Mouse (Mus musculus): ENCODE data around the gene Relt. TPM values are rescaled to one million over a fixed set of nuclear protein-coding genes. Genes with fewer than 3 reads are reported as not detected.

Relt gene
- polyA plus RNA-seq, 1 experiment from 2014 or later = 17.8 TPM

- Histone ChIP-seq H3K36me3 (peaks cover 33% of the 10 kb centered on the region), H3K9me3 (replicated peaks) (0 out of 2 replicates have a peak, but pooled peaks cover 6% of the 10 kb centered on the region), H3K27me3 (replicated peaks) (no peaks in the 10 kb centered on the region), H3K27ac (peak overlapping the region; percentile 70), H3K4me2 (no peak overlapping the region), H3K4me1 (peaks cover 84% of the 10 kb centered on the region), H3K9ac (no peak overlapping the region), H3K4me3 (no peak overlapping the region)
- no peak for ATAC-seq
- 92% methylated on average over 5 of the region's 5 CpGs for WGBS (ENCODE audit: insufficient replicate concordance)
Observed at GRCm38 (mm10) chr7:100842175-100842574, 21.1 kb downstream of the Relt start.

DNA sequence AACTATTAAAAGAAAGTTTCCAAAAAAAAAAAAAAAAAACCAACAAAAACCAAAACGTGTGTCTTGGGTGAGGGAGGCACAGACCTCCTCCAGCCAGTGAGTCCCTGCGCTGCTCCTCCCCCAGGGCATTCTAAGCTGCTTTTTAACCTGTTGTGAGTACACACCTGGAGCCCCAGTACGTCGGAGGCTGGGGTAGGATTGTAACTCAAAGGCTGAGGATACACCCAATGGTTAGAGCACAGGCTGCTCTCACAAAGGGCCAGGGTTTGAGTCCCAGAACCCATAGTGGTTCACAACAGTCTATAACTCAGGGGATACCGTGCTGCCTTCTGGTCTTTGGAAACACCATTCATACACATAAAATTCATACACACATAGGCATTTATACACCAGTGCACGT lies 21.6 kb downstream of the Relt start:
- no peak overlapping the region for H3K4me3 ChIP-seq
- no peaks in the 10 kb centered on the region for H3K27me3 ChIP-seq (replicated peaks)
- H3K4me2 ChIP-seq = no peak overlapping the region
- H3K36me3 ChIP-seq = peaks cover 27% of the 10 kb centered on the region
- H3K9me3 ChIP-seq (replicated peaks) = 0 out of 2 replicates have a peak, but pooled peaks cover 6% of the 10 kb centered on the region
- ATAC-seq = no peak
- H3K27ac ChIP-seq = peak overlapping the region; percentile 70
- peaks cover 83% of the 10 kb centered on the region for H3K4me1 ChIP-seq
- WGBS (ENCODE audit: insufficient replicate concordance) = 77% methylated on average over 6 of the region's 6 CpGs
- no peak overlapping the region for H3K9ac ChIP-seq

GRCm38 (mm10) chr7:100840906-100841305 lies 22.3 kb downstream of the Relt start:
- Histone ChIP-seq H3K9ac (0 out of 2 replicates have a peak overlapping the region, but pooled peaks have one; percentile 9), H3K4me2 (no peak overlapping the region), H3K4me3 (no peak overlapping the region), H3K27me3 (replicated peaks) (no peaks in the 10 kb centered on the region), H3K27ac (peak overlapping the region; percentile 61), H3K36me3 (peaks cover 25% of the 10 kb centered on the region), H3K4me1 (peaks cover 83% of the 10 kb centered on the region), H3K9me3 (replicated peaks) (0 out of 2 replicates have a peak, but pooled peaks cover 6% of the 10 kb centered on the region)
- 73% methylated on average over 1 of the region's 1 CpGs for WGBS (ENCODE audit: insufficient replicate concordance)
- ATAC-seq = no peak

GRCm38 (mm10) chr7:100839632-100840402 lies 23.4 kb downstream of the Relt start:
- peak overlapping the region; percentile 15; the same call in 1 of the 2 replicates for H3K4me2 ChIP-seq
- H3K4me3 ChIP-seq = no peak overlapping the region
- 69% methylated on average over 6 of the region's 6 CpGs for WGBS (ENCODE audit: insufficient replicate concordance)

GRCm38 (mm10) chr7:100837701-100838100 lies 25.5 kb downstream of the Relt start:
- peaks cover 18% of the 10 kb centered on the region for H3K36me3 ChIP-seq
- H3K4me1 ChIP-seq = peaks cover 69% of the 10 kb centered on the region
- 67% methylated on average over 1 of the region's 1 CpGs for WGBS (ENCODE audit: insufficient replicate concordance)
- no peak overlapping the region for H3K4me3 ChIP-seq
- H3K27me3 ChIP-seq (replicated peaks) = no peaks in the 10 kb centered on the region
- H3K27ac ChIP-seq = no peak overlapping the region
- no peak overlapping the region for H3K9ac ChIP-seq
- no peak for ATAC-seq
- 0 out of 2 replicates have a peak, but pooled peaks cover 6% of the 10 kb centered on the region for H3K9me3 ChIP-seq (replicated peaks)
- H3K4me2 ChIP-seq = no peak overlapping the region

More at GRCm38 (mm10) chr7:100839632-100840402, 23.4 kb downstream of the Relt start:
- ATAC-seq = no peak
- Histone ChIP-seq H3K4me1 (peaks cover 82% of the 10 kb centered on the region), H3K27ac (peak overlapping the region; percentile 61), H3K36me3 (peaks cover 23% of the 10 kb centered on the region), H3K9ac (no peak overlapping the region), H3K9me3 (replicated peaks) (0 out of 2 replicates have a peak, but pooled peaks cover 6% of the 10 kb centered on the region), H3K27me3 (replicated peaks) (no peaks in the 10 kb centered on the region)

DNA sequence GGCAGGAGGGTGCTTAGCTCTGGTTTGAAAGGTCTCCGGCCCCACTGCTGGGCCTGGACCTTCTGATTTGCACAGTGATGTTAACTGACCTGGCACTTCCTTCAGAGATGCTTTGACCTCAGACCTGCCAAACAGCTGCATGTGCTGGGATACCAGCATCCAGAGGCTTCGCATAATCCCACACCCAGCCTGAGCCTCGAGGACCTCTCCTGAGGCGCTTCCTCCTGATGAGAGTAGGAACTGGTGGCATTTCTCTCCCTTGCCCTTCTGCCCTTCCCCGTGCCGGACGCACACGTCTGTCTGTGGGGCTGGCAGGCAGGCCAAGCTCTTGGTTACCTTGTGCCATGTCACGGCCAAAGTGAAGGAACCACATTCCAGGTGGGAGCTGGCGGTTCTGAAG lies 26.6 kb downstream of the Relt start:
- no peak for ATAC-seq
- Histone ChIP-seq H3K27ac (no peak overlapping the region), H3K4me2 (no peak overlapping the region), H3K9me3 (replicated peaks) (no peaks in the 10 kb centered on the region), H3K4me3 (no peak overlapping the region), H3K9ac (no peak overlapping the region), H3K36me3 (peaks cover 10% of the 10 kb centered on the region), H3K4me1 (peaks cover 63% of the 10 kb centered on the region), H3K27me3 (replicated peaks) (no peaks in the 10 kb centered on the region)
- 83% methylated on average over 10 of the region's 10 CpGs for WGBS (ENCODE audit: insufficient replicate concordance)

- Histone ChIP-seq H3K4me1 (peaks cover 53% of the 10 kb centered on the region), H3K27me3 (replicated peaks) (no peaks in the 10 kb centered on the region), H3K9ac (no peak overlapping the region), H3K27ac (no peak overlapping the region), H3K9me3 (replicated peaks) (no peaks in the 10 kb centered on the region), H3K36me3 (peaks cover 10% of the 10 kb centered on the region), H3K4me3 (no peak overlapping the region), H3K4me2 (no peak overlapping the region)
- WGBS (ENCODE audit: insufficient replicate concordance) = 82% methylated on average over 6 of the region's 6 CpGs
- no peak for ATAC-seq
Observed at GRCm38 (mm10) chr7:100835711-100836110, 27.5 kb downstream of the Relt start.

DNA sequence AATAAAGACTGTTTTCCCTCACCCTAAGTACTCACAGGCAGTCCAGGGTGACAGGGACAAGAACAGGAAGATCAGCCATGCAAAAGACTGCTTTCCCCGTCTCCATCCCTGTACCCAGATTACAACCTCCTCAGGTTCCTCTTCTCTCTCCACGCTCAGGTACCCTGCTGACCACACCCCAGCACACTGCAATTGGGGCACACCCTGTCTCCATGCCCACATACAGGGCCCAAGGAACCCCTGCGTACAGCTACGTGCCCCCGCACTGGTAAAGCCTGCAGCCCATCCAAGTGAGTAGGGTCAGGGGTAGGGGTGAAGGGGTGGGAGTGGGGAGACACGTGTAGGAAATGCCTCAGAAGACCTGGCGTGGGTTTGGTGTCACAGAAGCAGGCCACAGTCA lies 28.1 kb downstream of the Relt start:
- no peak overlapping the region for H3K4me2 ChIP-seq
- H3K4me1 ChIP-seq = peaks cover 48% of the 10 kb centered on the region
- 78% methylated on average over 7 of the region's 7 CpGs for WGBS (ENCODE audit: insufficient replicate concordance)
- H3K9ac ChIP-seq = no peak overlapping the region
- H3K27me3 ChIP-seq (replicated peaks) = no peaks in the 10 kb centered on the region
- no peak overlapping the region for H3K4me3 ChIP-seq
- H3K27ac ChIP-seq = no peak overlapping the region
- ATAC-seq = no peak
- no peaks in the 10 kb centered on the region for H3K9me3 ChIP-seq (replicated peaks)
- H3K36me3 ChIP-seq = peaks cover 10% of the 10 kb centered on the region

DNA sequence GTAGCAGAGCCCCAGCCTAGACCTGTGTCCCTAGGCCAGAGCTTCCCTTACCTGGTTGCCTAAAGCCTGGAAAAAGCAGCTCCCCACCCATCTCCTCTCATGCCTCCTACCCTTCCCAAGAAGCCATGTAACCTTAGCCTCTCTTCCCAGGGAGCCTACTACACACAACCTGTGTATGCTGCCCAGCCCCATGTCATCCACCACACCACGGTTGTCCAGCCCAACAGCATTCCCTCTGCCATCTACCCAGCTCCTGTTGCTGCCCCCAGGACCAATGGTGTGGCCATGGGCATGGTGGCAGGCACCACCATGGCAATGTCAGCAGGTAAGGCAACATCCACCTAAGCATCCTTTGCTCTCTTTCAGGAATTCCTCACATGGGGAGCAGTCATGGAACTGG lies 29.4 kb downstream of the Relt start:
- Histone ChIP-seq H3K27ac (0 out of 2 replicates have a peak overlapping the region, but pooled peaks have one; percentile 4), H3K4me2 (no peak overlapping the region), H3K9me3 (replicated peaks) (no peaks in the 10 kb centered on the region), H3K27me3 (replicated peaks) (no peaks in the 10 kb centered on the region), H3K36me3 (peaks cover 10% of the 10 kb centered on the region), H3K9ac (no peak overlapping the region), H3K4me1 (peaks cover 35% of the 10 kb centered on the region), H3K4me3 (no peak overlapping the region)
- WGBS (ENCODE audit: insufficient replicate concordance) = 79% methylated on average over 1 of the region's 1 CpGs
- no peak for ATAC-seq

DNA sequence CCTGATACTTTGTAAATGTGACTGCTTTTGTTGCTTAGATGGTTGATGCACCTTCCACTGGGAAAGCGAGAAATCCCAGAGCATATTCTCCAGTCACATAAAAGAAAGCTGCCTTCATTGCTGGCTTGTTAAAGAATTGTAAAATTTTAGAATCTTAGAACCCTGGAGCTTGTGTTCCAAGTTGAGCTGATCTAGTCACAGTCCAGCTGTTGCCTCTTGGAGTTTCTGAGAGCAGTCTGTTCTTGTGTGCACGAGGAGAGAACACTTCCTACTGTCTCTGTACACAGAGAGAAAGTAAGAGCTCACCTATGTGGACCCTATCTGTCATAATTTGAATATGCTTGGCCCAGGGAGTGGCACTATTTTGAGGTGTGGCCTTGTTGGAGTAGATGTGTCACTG lies 34.7 kb downstream of the Relt start:
- Histone ChIP-seq H3K9me3 (replicated peaks) (no peaks in the 10 kb centered on the region), H3K9ac (no peak overlapping the region), H3K4me2 (no peak overlapping the region), H3K4me1 (no peaks in the 10 kb centered on the region; the same call in 1 of the 2 replicates), H3K27me3 (replicated peaks) (no peaks in the 10 kb centered on the region), H3K36me3 (peaks cover 10% of the 10 kb centered on the region; the same call in 1 of the 2 replicates), H3K4me3 (no peak overlapping the region), H3K27ac (no peak overlapping the region)
- WGBS (ENCODE audit: insufficient replicate concordance) = 76% methylated on average over 2 of the region's 2 CpGs
- no peak for ATAC-seq

DNA sequence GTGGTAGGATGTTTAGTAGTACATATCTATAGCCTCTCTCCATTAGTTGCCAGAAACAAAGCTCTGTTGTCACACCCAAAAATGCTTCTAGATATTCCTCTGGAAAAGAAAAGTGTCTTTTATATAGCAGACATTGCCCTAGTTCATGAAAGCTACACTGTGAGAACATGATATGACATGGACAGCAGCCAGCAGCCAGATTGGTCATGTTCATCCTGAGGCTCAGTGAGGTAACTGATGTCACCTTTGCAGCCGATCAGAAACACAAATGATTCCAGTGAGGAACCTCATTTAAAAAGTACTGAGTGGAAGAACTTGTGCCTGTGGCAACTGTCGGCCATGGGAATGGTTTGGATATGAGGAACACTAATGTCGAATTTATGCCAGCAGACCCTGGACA lies 38.6 kb downstream of the Relt start:
- no peak overlapping the region for H3K4me2 ChIP-seq
- no peak overlapping the region for H3K9ac ChIP-seq
- peaks cover 5% of the 10 kb centered on the region; the same call in 1 of the 2 replicates for H3K36me3 ChIP-seq
- no peaks in the 10 kb centered on the region for H3K9me3 ChIP-seq (replicated peaks)
- no peaks in the 10 kb centered on the region; the same call in 1 of the 2 replicates for H3K4me1 ChIP-seq
- WGBS (ENCODE audit: insufficient replicate concordance) = 72% methylated on average over 3 of the region's 3 CpGs
- H3K4me3 ChIP-seq = no peak overlapping the region
- ATAC-seq = no peak
- no peaks in the 10 kb centered on the region for H3K27me3 ChIP-seq (replicated peaks)
- H3K27ac ChIP-seq = no peak overlapping the region

GRCm38 (mm10) chr7:100818401-100819064 lies 44.7 kb downstream of the Relt start:
- Histone ChIP-seq H3K4me3 (no peak overlapping the region), H3K9me3 (replicated peaks) (no peaks in the 10 kb centered on the region), H3K27me3 (replicated peaks) (no peaks in the 10 kb centered on the region), H3K4me1 (peaks cover 4% of the 10 kb centered on the region; the same call in 1 of the 2 replicates), H3K27ac (no peak overlapping the region), H3K9ac (no peak overlapping the region), H3K4me2 (no peak overlapping the region), H3K36me3 (no peaks in the 10 kb centered on the region)
- 73% methylated on average over 4 of the region's 4 CpGs for WGBS (ENCODE audit: insufficient replicate concordance)
- ATAC-seq = no peak
